12 mouse cellular contexts compared by ENCODE assay signal in genomic region chr2:43968581-43968980, GRCm38 (mm10).
A peak's percentile ranks its signal among the peaks of the same experiment; 100 is the strongest.
DNase-seq lines count a peak whose midpoint lies in the region; ATAC-seq and TF ChIP-seq lines count a peak whose summit lies in the region.
"Had no signal": no experiment of that assay in that cellular context is flagged by ENCODE, and none has a peak within 500 bp of the region (broad histone marks: within the 10 kb centered on the region; RNA-seq: fewer than 3 reads in every experiment).

No protein-coding gene starts in this region.

- H3K27ac ChIP-seq in lung, embryonic 14.5 days (ENCODE audit: low read depth) = no peak overlapping the region

- no peak overlapping the region for H3K4me2 ChIP-seq in lung, embryonic 14.5 days

- H3K9me3 ChIP-seq in lung, embryonic 14.5 days (ENCODE audit: low read depth, low read length) = no peaks in the 10 kb centered on the region

- DNase-seq in gastrocnemius, adult 18-20 months (ENCODE audit: low spot score) = peak; percentile 3
- DNase-seq in gastrocnemius, adult 8-10 months (ENCODE audit: low spot score in 2 of 2) = no peak
- peak; percentile 54 for DNase-seq in lung, embryonic 14.5 days
- no peak for DNase-seq in lung, postnatal 36 days
- peak; percentile 35 for DNase-seq in adrenal gland, postnatal 14 days
- peak; percentile 45 for DNase-seq in ovary, postnatal 36 days (ENCODE audit: low spot score)
- no peak for DNase-seq in B cell, adult 2 months
- no peak for DNase-seq in frontal cortex, postnatal 36 days (ENCODE audit: low spot score in 2 of 2)
- DNase-seq: lung, adult 18-20 months had no signal

- no peak for ATAC-seq in lung, embryonic 14.5 days (ENCODE audit: insufficient read depth)
- ATAC-seq: CD4-positive, CD25-positive, alpha-beta regulatory T cell, adult 4 months; intestine, postnatal 0 days; midbrain, embryonic 16.5 days had no signal

- H3K36me3 ChIP-seq in lung, embryonic 14.5 days (ENCODE audit: insufficient read depth) = no peaks in the 10 kb centered on the region

- no peak overlapping the region for H3K4me3 ChIP-seq in lung, embryonic 14.5 days (ENCODE audit: low read depth, low read length)

- no peaks in the 10 kb centered on the region for H3K4me1 ChIP-seq in lung, embryonic 14.5 days (ENCODE audit: insufficient read depth)

- WGBS in lung, embryonic 14.5 days = 36% methylated on average over 4 of the region's 4 CpGs

- no peak for TF ChIP-seq CTCF in lung, embryonic 14.5 days (IDR thresholded peaks at IDR 0.05; ENCODE audit: low read depth)

- no peaks in the 10 kb centered on the region for H3K27me3 ChIP-seq in lung, embryonic 14.5 days (ENCODE audit: insufficient read depth, low read length)

- H3K9ac ChIP-seq in lung, embryonic 14.5 days = no peak overlapping the region

Comparison
In these comparisons a context has a peak if more than half of its experiments do, and no peak if none do; other contexts are left out.
1. DNase-seq: peak in gastrocnemius, adult 18-20 months (single experiment), lung, embryonic 14.5 days (single experiment), adrenal gland, postnatal 14 days (single experiment) and ovary, postnatal 36 days (single experiment); none in gastrocnemius, adult 8-10 months (0 of 2), lung, postnatal 36 days (single experiment), B cell, adult 2 months (0 of 2) and frontal cortex, postnatal 36 days (0 of 2).